Mouse (Mus musculus) neutrophil, adult 65 days (primary cell): ENCODE measurements around the gene Gm2001. TPM values are rescaled to one million over a fixed set of nuclear protein-coding genes. Genes with fewer than 3 reads are reported as not detected.

Experiments used
- total RNA-seq: library from RNA; stranded (reverse); gene quantifications from 2 replicates; pipeline ENCODE4 v1.2.4, GENCODE M21; 2023

The Gm2001 gene
- not detected in 2 replicates for total RNA-seq

GRCm38 (mm10) chr12:87842239-87842638, at the start of gene Gm2001:
Gene Gm2001 (minus strand): TSS chr12:87842339.

GRCm38 (mm10) chr12:87873772-87874171, 31.6 kb upstream of the Gm2001 start, which contains the start of gene Gm2016:
Gene Gm2016 (plus strand): TSS chr12:87874072.

GRCm38 (mm10) chr12:87816277-87816676, 25.9 kb downstream of the Gm2001 start, which contains the start of gene BB287469:
Gene BB287469 (plus strand): TSS chr12:87816577.

GRCm38 (mm10) chr12:87795212-87795611, 46.9 kb downstream of the Gm2001 start, which contains the start of gene Gm21936:
Gene Gm21936 (plus strand): TSS chr12:87795512.

Other genes starting within 250 kb of the Gm2001 start
- gene Oog1, start 239.7 kb downstream of the Gm2001 start, total RNA-seq: not detected in 2 replicates
- gene Gm4027, start 223.5 kb downstream of the Gm2001 start, total RNA-seq: not detected in 2 replicates
- gene Gm16381, start 197.7 kb downstream of the Gm2001 start, total RNA-seq: not detected in 2 replicates
- gene Gm21319, start 66.6 kb downstream of the Gm2001 start, total RNA-seq: not detected in 2 replicates
- gene Gm21936, start 46.8 kb downstream of the Gm2001 start, total RNA-seq: not detected in 2 replicates
- gene BB287469, start 25.8 kb downstream of the Gm2001 start, total RNA-seq: not detected in 2 replicates
- gene Gm2016, start 31.7 kb upstream of the Gm2001 start, total RNA-seq: not detected in 2 replicates
- gene Gm2022, start 53.0 kb upstream of the Gm2001 start, total RNA-seq: not detected in 2 replicates
- gene Gm2035, start 77.5 kb upstream of the Gm2001 start, total RNA-seq: not detected in 2 replicates
- gene Gm2042, start 111.7 kb upstream of the Gm2001 start, total RNA-seq: not detected in 2 replicates
- not detected in 2 replicates for gene Gm2075, start 169.5 kb upstream of the Gm2001 start, total RNA-seq
- gene Gm6803, start 176.4 kb upstream of the Gm2001 start, total RNA-seq: not detected in 2 replicates
- gene Gm2056, start 184.7 kb upstream of the Gm2001 start, total RNA-seq: not detected in 2 replicates
- not detected in 2 replicates for gene Gm16368, start 241.4 kb upstream of the Gm2001 start, total RNA-seq